Mouse (Mus musculus) T-helper 2 cell (primary cell): ENCODE measurements around the gene Nyap1.

Experiments used
- in situ Hi-C: fragments of 300-600 bp; cut with MboI, MseI; formaldehyde crosslinking; loops from one replicate; pipeline ENCODE4 v1.15.1; 2025; ENCODE audit warnings: high pct_unique_total_duplicates

Nyap1 gene

GRCm38 (mm10) chr5:137699850-137700249 is 41.6 kb downstream of the Nyap1 start:
- in situ Hi-C loops = no loop called here

GRCm38 (mm10) chr5:137699080-137699479 is 42.3 kb downstream of the Nyap1 start:
- in situ Hi-C loops = no loop called here

DNA sequence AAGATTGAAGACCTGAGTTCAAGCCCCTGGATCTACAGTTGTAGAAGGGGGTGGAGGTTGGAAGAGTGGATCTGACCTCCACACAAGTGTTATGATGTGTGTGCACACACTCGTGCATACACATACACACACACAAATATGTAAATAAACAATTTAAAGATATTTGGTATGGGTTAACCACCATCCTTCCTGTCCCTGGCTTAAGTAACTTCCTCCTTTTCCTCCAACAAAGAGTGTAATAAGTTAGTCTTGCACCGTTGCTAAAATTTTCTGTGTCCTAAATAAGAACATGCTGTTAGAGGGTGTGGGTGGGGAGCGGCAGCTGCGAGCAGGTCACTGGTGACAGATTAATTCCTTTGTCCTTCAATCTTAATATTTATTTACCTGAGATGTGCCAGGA is 45.5 kb downstream of the Nyap1 start:
- in situ Hi-C loops = no loop called here

DNA sequence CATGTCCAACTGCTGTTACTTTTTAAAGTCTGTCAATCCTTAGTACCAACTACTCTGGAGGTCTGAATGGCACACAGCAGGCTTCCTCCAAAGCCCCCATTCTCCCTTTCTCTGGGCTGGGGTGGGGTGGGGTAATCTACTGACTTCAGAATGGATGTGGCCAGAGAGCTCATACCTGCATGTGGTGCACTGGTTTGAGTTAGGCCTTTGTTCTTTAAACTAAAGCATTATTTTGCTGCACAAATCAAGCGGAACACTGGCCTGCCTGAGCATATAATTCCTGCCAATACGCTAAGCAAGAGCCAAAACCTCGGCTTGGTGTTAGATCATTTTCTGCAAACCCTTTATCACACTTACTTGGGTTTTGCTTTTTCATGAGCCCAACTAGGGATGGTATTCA is 46.6 kb downstream of the Nyap1 start:
- in situ Hi-C loops = no loop called here

DNA sequence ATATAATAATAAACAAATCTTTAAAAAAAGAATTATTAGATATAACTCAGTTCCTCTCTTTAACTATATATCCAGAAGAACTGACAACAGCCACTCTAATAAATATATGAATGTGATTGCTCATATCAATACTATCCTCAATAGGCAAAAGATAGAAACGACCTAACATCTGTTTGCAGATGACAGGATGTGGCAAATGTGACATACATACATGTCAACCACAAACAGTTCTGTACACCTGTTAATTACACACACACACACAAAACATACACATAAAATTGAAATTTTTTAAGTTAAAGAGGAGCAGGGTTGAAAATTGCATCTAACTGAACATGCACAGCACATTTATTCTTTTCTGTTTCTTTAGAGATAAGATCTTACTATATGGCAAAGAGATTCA is 49.5 kb downstream of the Nyap1 start:
- in situ Hi-C loops = no loop called here

DNA sequence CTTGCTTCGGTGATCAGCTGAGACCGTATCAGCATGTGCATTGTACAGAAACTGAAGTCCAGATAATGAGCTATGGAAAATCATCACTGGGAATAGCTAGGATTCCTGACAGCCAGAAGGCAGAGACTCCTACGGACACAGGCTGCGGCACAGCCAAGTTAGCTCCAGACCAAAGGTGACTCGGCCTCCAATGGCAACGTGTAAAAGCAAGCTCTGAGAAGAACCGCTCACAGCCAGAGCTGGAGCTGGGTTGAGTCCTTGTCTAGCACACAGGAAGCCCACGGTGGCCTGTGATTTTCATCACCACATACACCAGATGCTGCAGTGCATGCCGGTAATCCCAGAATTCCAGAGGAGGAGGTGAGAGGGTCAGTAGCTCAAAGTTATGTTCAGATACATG is 50.9 kb downstream of the Nyap1 start:
- in situ Hi-C loops = no loop called here

DNA sequence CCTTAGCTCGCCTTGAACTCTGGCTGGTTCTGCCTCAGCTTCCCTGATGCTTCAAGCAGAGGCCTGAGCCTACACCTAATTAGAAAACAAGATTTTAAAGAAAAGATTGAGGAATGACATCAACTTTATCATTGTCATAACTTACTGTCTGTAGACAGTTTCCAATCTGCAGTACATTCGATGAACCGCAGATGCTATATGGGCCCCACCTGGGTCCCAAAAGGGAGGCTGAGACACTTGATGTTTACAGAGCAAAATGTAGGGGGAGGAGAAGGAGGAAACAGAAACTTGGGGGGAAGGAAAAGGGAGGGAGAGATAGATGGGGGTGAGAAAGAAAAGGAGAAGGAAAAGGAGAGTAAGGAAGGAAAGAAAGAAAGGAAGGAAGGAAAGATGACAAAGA is 51.4 kb downstream of the Nyap1 start:
- in situ Hi-C loops = loop anchor here (5.0 kb wide), 1 partner anchor 57 kb away; the partner anchor contains the start of gene Tsc22d4

DNA sequence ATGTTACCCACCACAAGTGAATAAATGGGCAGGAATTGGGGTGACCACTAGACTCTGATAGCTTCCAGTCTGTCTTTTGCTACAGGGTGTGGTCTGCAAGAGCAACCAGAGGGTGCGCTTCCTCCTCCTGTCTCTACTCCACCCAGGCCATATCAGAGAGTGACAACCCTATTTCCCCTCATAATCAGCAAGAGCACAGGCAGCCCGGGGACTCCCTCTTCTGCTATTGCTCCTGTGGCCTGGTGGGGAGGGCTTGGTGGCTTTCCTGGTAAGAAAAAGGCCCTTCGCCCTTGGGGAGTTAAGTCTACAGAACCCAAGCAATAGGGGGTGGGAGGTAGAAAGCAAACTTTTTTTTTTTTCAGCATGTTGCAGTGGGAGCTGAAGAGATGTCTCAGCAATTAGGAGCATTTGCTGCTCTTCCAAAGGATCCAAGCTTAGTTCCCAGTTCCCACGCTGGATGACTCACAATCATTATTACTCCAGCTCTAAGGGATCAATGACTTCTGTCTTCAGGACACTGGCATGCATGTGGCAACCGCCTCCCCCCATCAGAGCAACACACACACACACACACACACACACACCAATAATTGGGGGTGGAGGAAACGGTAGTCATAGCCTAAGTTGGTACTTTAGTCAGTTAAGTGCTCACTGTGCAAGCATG is 55.1 kb downstream of the Nyap1 start:
- in situ Hi-C loops = loop anchor here (5.0 kb wide), 1 partner anchor 61 kb away; the partner anchor contains the start of gene Tsc22d4

GRCm38 (mm10) chr5:137685653-137686052 is 55.8 kb downstream of the Nyap1 start:
- in situ Hi-C loops = loop anchor here (5.0 kb wide), 1 partner anchor 62 kb away; the partner anchor contains the start of gene Tsc22d4

- in situ Hi-C loops = loop anchor here (5.0 kb wide), 1 partner anchor 63 kb away; the partner anchor contains the start of gene Tsc22d4
These were observed 56.9 kb downstream of the Nyap1 start, which contains the start of gene Agfg2 for GRCm38 (mm10) chr5:137684294-137685123. Gene Agfg2, minus strand, starts transcription at chr5:137684726.

- in situ Hi-C loops = no loop called here
These were observed 57.8 kb downstream of the Nyap1 start for GRCm38 (mm10) chr5:137683388-137684293.

DNA sequence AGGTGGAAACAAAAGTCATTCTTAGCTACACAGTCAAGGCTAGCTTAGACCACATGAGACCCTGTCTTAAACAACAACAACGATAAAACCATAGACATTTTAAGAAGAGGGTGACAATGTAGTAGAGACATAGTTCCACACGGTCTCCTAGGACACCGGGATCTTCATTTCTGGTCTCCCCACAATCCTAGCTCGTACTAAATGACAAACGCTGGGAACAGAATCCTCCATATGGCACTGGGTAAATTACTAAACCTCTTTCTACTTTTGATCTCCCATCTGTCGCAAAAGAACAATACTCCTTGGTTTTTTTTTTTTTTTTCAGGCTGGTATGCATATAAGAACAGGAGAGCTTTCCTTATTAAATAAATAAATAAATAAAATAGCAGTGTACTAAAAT is 58.9 kb downstream of the Nyap1 start:
- in situ Hi-C loops = no loop called here
